Mouse (Mus musculus) inflammation-experienced regulatory T-cells (primary cell): ENCODE results near the gene Fam69b. TPM values are rescaled to one million over a fixed set of nuclear protein-coding genes. Genes with fewer than 3 reads are reported as not detected.

Source experiments
- polyA plus RNA-seq, 2 experiments: library from polyadenylated mRNA; unstranded; fragments of 100-300 nt; shearing (Covaris generic); gene quantifications; one replicate each; pipeline ENCODE4 v1.2.1; 2017

The Fam69b gene
- polyA plus RNA-seq: 1 to 10 TPM; 7.6 to 8.5 TPM

DNA sequence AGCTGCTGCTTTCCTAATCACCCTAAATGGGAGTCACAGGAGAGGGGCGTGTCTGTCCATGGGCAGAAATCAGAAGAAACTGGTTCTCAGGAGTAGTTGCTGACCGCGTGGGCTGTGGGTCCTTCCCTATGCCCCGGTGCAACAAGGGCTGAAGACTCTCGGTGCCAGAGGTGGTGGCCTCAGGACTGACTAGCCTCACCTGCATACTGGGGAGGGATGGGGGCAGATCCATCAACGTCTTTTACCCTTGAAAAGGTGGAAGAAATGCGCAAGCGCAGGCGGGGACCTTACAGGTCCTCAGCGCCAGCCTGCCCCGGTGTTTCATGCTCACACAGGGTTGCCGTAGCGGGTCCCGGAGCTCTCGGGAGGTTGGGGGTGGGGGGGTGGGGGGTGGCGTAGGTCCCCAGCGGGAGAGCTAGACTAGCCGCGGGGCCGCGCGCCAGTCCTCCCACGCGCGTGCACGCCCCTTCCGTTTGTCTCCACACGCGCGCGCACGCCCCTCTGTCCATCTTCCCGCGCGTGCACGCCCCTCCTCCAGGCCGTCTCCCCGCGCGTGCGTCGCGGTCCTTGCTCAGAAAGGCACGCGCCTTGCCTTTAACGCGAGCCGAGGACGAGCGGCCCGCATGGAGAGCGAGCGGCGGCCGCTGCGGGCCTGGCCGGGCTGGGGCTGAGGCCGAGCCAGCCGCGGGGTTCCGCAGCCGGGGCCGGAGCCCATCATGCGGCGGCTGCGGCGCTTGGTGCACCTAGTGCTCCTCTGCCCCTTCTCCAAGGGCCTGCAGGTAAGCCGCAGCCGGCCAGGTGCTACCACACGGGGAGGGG is at the start of gene Fam69b:
TSS of gene Fam69b (plus strand) at position 537 of the 819 bp plus-strand sequence.

DNA sequence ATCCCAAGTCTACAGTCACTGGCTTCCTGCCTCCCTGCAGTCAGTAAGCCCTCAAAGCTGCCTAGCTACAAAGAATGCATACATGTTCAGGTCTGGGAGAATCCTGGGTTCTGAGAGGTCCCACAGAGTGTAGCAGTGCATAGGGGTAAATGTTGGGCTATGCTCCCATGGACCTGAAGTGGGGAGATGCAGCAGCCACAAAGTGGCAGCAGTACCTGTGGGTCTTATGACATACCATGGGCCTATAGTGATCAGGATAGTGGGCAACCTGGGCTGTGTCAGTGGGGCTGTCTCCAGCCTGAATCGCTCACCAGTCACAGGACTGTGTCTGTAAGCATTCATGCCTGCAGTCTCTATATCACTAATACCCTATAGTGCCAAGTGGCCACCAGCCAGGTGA is 48.5 kb upstream of the Fam69b start, which contains the start of gene Egfl7:
TSS of gene Egfl7 (plus strand) at position 301 of the 400 bp plus-strand sequence.

DNA sequence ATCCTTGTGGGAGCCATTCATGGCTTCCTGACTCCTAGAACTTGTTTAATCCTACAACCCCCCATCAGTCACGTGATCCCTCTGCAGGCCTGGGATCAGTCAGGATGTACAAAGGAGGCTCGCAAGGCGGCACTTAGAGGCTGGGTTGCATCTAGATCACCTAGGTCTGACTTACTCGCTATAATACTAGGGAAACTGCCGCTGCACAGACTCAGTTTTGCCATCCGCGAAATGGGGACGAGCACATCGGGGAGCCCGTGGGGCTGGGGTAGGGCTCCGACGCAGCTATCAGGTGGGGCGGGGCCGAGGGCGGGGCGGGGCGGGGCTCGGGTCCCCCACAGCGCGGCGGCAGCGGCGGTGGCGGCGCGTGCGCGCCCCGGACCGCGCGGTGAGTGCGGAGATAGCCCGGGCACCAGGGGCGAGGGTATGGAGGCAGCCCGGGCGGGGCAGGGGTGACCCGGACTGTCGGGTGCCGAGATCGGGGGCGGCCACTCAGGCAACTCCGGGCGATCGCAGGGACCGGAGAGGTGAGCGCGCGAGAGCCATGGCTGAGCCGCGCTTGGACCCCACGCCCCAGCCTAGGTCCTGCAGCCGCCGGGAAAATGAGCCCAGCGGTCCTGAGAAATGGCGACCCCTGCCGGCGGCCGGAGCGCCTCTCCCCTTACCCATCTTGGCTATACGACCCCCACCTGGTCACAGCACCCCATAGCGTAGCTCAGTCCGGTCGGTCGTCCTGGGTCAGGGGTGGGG is 41.8 kb upstream of the Fam69b start, which contains the start of gene Gm20532:
TSS of gene Gm20532 (plus strand) at position 346 of the 750 bp plus-strand sequence.

DNA sequence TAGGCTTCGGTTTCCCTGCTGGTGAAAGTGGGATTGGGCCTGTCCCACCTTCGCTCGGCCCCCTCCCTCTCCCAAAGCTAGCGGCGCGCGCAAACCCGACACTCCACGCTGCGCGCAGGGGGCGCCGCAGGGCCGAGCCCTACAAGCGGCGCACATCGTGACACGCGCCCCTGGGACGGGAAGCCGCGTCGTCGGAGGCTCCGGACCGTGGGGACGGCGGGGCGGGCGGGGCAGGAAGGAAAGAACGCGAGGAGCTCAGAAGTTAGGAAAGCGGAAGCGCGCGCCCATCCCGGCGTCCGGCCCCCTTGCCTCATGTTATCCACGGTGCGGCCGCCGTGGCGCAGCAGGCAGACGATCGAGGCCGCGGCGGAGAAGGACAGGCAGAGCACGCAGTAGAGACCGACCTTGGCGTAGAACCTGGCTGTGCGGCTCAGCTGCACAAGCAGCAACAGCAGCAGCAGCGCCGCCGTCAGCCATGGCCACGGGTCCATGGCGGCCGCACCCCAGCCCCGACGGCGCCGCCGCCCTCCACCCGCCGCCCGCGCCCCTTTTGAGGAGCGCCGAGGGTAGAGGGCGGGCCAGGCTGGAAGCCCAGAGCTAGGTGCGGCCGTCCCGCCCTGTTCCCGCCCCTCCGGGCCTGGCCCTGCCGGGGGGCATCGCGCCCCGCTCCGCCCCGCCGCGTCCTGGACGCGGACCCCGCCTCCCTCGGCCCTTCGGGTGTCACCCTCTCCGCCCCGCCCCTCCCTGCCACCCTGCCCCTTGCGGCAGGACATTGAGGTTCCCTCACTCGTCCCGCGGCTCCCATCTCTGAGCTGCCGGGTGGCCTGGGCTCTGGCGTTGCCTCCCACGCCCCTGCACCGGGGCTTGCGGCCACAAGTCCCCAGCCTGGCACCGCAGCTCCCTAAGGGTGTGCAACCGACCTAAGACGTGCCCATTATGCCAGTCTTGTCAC is 24.3 kb upstream of the Fam69b start, which contains the start of gene Agpat2:
TSS of gene Agpat2 (minus strand) at position 698 of the 952 bp plus-strand sequence.

DNA sequence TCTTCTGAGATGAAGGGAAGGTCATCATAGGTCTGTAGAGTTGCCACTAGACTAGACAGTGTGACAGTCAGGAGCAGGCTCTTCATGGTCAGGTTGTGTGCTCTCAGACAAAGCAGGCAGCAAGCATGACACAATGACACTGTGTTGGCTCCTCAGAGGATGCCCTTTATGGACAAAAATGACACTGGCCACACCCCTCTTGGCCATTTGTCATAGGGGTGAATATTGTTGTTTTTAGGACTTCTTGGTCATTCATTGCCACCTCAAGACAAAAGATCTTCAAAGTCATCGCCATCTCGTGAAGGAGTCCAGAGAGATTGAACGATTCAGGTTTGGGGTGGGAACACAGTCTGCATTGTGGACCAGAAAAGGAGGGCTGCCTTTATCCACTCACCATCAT is 42.9 kb downstream of the Fam69b start, which contains the start of gene Lcn4:
TSS of gene Lcn4 (minus strand) at position 101 of the 400 bp plus-strand sequence.

Other genes with a start within 250 kb of the Fam69b start
- 10 to 100 TPM; 42.2 to 48.5 TPM for gene Snapc4, start 247.8 kb upstream of the Fam69b start, polyA plus RNA-seq
- gene Entr1, start 239.1 kb upstream of the Fam69b start, polyA plus RNA-seq: 100 to 1,000 TPM; 153 to 198 TPM
- gene Pmpca, start 239.1 kb upstream of the Fam69b start, polyA plus RNA-seq: 100 to 1,000 TPM; 102 to 119 TPM
- gene Inpp5e, start 219.3 kb upstream of the Fam69b start, polyA plus RNA-seq: 10 to 100 TPM; 36.2 to 49.9 TPM
- gene Sec16a, start 183.2 kb upstream of the Fam69b start, polyA plus RNA-seq: 10 to 100 TPM; 50.1 to 53.9 TPM
- 10 to 100 TPM; 44.0 to 51.0 TPM for gene Notch1, start 111.8 kb upstream of the Fam69b start, polyA plus RNA-seq
- 1 to 10 TPM in 1 of 2 experiments, under 1 TPM in 1; 0.58 to 5.4 TPM for gene Egfl7, start 48.4 kb upstream of the Fam69b start, polyA plus RNA-seq
- not detected for gene Gm20532, start 41.8 kb upstream of the Fam69b start, polyA plus RNA-seq
- gene Agpat2, start 24.0 kb upstream of the Fam69b start, polyA plus RNA-seq: 10 to 100 TPM; 24.4 to 58.1 TPM
- 1 to 10 TPM in 1 of 2 experiments, under 1 TPM in 1; 0.20 to 2.2 TPM for gene Lcn4, start 42.8 kb downstream of the Fam69b start, polyA plus RNA-seq
- under 1 TPM; 0.08 to 0.67 TPM for gene Abo, start 236.5 kb downstream of the Fam69b start, polyA plus RNA-seq